Mouse (Mus musculus): ENCODE measurements at regions not wholly inside any gene's neighbourhood (a gene's known extent, or its start where the extent isn't known, plus 50 kb on each side); places are given as distances from the start of the nearest gene placed in this dataset.
A peak's percentile ranks its signal among the peaks of the same experiment; 100 is the strongest.

DNA sequence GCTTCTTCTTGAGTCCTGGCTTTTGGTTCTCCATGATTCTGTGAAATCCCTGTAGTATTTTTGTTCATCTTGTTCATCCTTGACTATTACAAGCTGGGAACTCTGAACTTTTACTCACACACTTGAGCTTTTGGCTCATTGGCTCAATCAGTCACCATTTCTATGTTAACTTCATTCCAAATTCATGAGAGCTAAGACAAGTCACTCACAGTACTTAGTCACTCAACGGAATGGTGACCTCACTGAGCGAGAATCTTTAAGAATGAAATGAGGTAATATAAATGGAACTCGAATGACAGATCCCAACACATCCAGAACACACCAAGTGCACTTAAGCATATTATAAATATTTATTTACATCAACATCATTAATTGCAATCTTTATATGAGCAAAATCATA, 331.2 kb downstream of the Btg1 start:
- no peak overlapping the region for H3K4me3 ChIP-seq
- ATAC-seq (ENCODE audit: low FRiP score, low read depth) = no peak
- no peak overlapping the region for H3K27ac ChIP-seq
- H3K27me3 ChIP-seq = no peaks in the 10 kb centered on the region
- H3K9ac ChIP-seq = no peak overlapping the region
- H3K9me3 ChIP-seq = no peaks in the 10 kb centered on the region
- H3K4me2 ChIP-seq (replicated peaks) = no peak overlapping the region
- WGBS = 90% methylated on average over 3 of the region's 3 CpGs
- no peaks in the 10 kb centered on the region for H3K4me1 ChIP-seq
- H3K36me3 ChIP-seq = no peaks in the 10 kb centered on the region

GRCm38 (mm10) chr10:96948871-96949270, 332.1 kb downstream of the Btg1 start:
- Histone ChIP-seq H3K9me3 (no peaks in the 10 kb centered on the region), H3K4me2 (replicated peaks) (no peak overlapping the region), H3K27ac (no peak overlapping the region), H3K27me3 (no peaks in the 10 kb centered on the region), H3K9ac (no peak overlapping the region), H3K4me1 (no peaks in the 10 kb centered on the region), H3K4me3 (no peak overlapping the region), H3K36me3 (no peaks in the 10 kb centered on the region)
- WGBS = 70% methylated on average over 2 of the region's 2 CpGs
- ATAC-seq (ENCODE audit: low FRiP score, low read depth) = no peak

DNA sequence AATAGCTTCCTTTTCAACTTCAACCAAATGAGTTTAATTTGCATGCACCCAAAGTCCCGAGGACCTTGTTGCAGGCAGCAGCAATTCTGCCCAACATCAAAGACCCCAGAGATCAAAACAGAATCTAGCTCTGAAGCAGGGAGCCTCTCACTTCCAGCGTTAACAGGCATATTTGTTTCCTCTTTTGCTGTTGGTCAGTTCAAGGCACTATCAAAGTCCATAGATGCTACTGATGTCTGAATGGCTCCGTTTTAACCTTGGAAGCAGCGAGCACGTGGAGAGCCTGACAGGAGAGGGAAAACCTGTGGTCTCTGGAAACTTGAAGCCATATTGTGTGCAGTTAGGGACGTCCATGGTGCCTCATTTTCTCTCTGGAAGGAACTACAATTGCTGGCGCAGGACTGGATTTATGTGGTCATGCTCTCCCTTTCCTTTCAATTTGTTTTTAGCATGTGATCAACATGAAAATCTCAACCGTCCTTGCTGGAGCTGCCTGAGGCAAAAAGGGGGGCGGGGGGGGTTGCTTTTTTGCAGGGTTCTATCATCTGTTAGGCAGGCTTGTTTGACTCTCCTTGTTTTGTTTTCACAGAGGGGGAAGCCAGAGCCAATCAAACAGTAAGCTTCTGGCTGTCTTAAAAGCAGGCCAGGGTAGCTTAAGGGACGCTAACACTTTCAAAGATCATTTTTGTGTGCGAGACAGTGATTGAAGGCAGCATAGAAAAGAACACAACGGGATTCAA, 338.4 kb downstream of the Btg1 start:
- Histone ChIP-seq H3K27me3 (no peaks in the 10 kb centered on the region), H3K4me3 (no peak overlapping the region), H3K27ac (no peak overlapping the region), H3K4me1 (peaks cover 26% of the 10 kb centered on the region), H3K9me3 (no peaks in the 10 kb centered on the region), H3K4me2 (replicated peaks) (peak overlapping the region; percentile 37), H3K36me3 (no peaks in the 10 kb centered on the region), H3K9ac (no peak overlapping the region)
- ATAC-seq (ENCODE audit: low FRiP score, low read depth) = no peak; the same call in 1 of the 2 replicates
- 15% methylated on average over 12 of the region's 12 CpGs for WGBS

DNA sequence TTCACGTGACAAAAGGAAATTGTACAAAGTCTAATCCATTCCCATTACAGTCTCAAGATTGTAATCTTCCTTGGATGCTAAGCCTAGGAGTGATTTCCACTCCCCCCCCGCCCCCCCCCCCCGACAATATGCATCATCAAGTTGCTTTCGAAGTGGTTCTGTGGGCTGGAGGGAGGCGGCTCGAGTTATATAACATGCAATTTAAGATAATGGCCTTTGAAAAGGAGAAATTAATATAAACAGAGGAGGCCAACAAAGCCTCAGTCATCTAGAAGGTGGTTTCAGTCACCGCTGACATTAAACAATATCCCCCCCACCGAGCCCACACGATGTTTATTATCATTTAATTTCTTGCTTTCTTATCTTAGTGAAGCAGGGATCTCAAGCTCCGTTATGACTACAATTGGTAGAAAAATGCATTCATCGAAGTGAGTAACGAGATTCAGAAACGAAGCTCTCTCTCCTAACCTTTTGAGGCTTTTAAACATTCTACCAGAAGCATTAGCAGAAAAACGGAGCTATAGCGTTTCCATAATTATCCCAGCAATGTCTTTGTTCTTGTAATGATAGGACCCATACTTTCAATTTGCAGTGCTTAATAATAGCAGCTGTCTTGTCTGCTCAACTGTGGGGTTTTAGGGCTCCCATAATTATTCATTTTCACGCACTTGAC, 339.1 kb downstream of the Btg1 start:
- peaks cover 26% of the 10 kb centered on the region for H3K4me1 ChIP-seq
- ATAC-seq (ENCODE audit: low FRiP score, low read depth) = no peak
- H3K4me3 ChIP-seq = no peak overlapping the region
- 26% methylated on average over 16 of the region's 16 CpGs for WGBS
- no peak overlapping the region for H3K9ac ChIP-seq
- H3K27ac ChIP-seq = no peak overlapping the region
- H3K4me2 ChIP-seq (replicated peaks) = peak overlapping the region; percentile 37
- no peaks in the 10 kb centered on the region for H3K9me3 ChIP-seq
- H3K27me3 ChIP-seq = no peaks in the 10 kb centered on the region
- H3K36me3 ChIP-seq = no peaks in the 10 kb centered on the region

- no peaks in the 10 kb centered on the region for H3K27me3 ChIP-seq
- no peak overlapping the region for H3K4me2 ChIP-seq (replicated peaks)
- WGBS = 56% methylated on average over 5 of the region's 5 CpGs
- H3K4me1 ChIP-seq = peaks cover 26% of the 10 kb centered on the region
- no peaks in the 10 kb centered on the region for H3K36me3 ChIP-seq
- no peak overlapping the region for H3K27ac ChIP-seq
- no peak overlapping the region for H3K9ac ChIP-seq
- H3K9me3 ChIP-seq = no peaks in the 10 kb centered on the region
- no peak overlapping the region for H3K4me3 ChIP-seq
- no peak for ATAC-seq (ENCODE audit: low FRiP score, low read depth)
These were observed 339.6 kb downstream of the Btg1 start for GRCm38 (mm10) chr10:96956449-96956834.

DNA sequence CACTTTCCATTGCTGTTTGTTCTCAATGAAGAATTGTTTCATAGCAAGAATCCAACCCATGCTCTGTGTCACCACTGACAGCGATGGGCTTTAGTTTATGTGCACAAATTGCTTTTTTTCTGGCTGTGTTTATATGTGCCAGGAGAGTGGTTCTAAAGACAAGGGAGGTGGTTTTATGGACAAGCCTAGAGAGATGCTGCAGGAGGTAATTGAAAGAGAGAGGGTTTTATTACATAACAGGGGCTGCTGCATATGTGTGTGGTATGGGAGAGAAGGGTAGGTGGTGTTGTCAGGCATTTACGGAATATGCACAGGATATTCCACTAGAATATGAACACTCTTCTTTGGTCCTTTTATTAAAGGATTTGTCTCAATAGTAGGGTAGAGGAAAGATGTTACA, 340.2 kb downstream of the Btg1 start:
- no peaks in the 10 kb centered on the region for H3K36me3 ChIP-seq
- H3K9ac ChIP-seq = no peak overlapping the region
- no peaks in the 10 kb centered on the region for H3K9me3 ChIP-seq
- ATAC-seq (ENCODE audit: low FRiP score, low read depth) = no peak
- no peak overlapping the region for H3K4me2 ChIP-seq (replicated peaks)
- 50% methylated on average over 2 of the region's 2 CpGs for WGBS
- no peak overlapping the region for H3K4me3 ChIP-seq
- H3K27me3 ChIP-seq = no peaks in the 10 kb centered on the region
- H3K4me1 ChIP-seq = peaks cover 26% of the 10 kb centered on the region
- H3K27ac ChIP-seq = no peak overlapping the region

DNA sequence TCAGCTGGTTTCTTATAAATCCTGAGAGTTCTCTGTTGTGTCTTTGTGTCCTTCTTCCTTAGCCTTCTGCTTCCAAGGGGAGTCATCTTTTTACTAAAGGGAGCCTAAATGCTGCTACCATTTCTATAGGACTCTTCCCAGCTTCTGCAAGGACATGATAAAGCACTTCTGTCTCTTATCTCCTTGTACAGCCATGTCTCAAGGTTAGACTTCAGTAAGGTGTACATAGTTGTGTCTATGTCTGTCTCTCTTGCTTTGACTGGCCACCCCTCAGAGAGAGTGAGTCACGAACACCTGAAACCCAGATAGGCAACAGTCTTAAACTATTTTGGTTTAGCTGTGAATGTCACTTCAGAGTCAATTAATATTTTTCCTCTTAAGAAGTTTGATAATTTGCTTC, 353.0 kb downstream of the Btg1 start:
- no peak overlapping the region for H3K27ac ChIP-seq
- H3K36me3 ChIP-seq = no peaks in the 10 kb centered on the region
- H3K9me3 ChIP-seq = no peaks in the 10 kb centered on the region
- no peak for ATAC-seq (ENCODE audit: low FRiP score, low read depth)
- H3K27me3 ChIP-seq = no peaks in the 10 kb centered on the region
- no peak overlapping the region for H3K4me3 ChIP-seq
- H3K4me1 ChIP-seq = no peaks in the 10 kb centered on the region
- H3K9ac ChIP-seq = no peak overlapping the region
- H3K4me2 ChIP-seq (replicated peaks) = no peak overlapping the region
- WGBS = 95% methylated on average over 1 of the region's 1 CpGs

DNA sequence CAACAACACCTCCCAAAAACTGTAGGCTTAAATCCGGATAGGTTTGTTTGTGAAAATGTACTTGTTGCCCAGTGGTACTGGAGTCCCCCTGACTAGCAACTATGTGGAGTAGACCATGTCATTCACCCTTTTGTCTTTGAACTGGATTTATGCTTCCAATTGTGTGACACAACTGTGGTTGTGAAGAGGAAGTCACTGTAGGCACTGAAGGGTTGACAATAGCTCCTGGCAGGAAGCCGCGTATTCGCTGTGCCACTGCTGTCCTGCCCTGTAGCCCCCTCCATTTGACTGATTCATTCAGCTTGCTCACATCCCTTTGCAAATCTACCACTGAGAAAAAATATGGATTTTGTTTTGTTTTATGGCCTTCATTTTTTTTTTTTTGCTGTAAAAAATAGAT, 353.9 kb downstream of the Btg1 start:
- H3K9ac ChIP-seq = no peak overlapping the region
- H3K9me3 ChIP-seq = no peaks in the 10 kb centered on the region
- H3K4me3 ChIP-seq = no peak overlapping the region
- H3K27ac ChIP-seq = no peak overlapping the region
- WGBS = 91% methylated on average over 4 of the region's 4 CpGs
- H3K27me3 ChIP-seq = no peaks in the 10 kb centered on the region
- H3K4me2 ChIP-seq (replicated peaks) = no peak overlapping the region
- ATAC-seq (ENCODE audit: low FRiP score, low read depth) = no peak
- no peaks in the 10 kb centered on the region for H3K4me1 ChIP-seq
- H3K36me3 ChIP-seq = no peaks in the 10 kb centered on the region

DNA sequence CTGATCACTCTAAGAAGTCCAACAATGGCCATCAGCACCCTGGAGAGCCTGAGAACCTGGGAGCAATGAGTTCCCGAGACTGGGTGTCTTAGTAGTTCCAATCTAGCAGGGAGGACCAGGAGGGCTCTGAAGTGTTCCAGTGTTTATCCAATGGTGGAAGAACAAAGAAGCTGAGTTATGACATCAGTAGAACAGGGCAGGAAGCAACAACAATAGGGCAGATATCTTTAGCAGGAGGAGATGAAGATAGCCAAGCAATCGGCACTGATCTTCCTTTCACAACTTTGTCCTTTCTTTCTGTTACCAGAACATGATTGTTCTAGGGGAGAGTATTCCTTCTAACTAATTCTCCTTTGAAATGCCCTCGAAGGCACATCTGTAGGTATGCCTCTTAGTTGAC, 355.0 kb downstream of the Btg1 start:
- Histone ChIP-seq H3K27me3 (no peaks in the 10 kb centered on the region), H3K4me3 (no peak overlapping the region), H3K36me3 (no peaks in the 10 kb centered on the region), H3K27ac (no peak overlapping the region), H3K9me3 (no peaks in the 10 kb centered on the region), H3K4me2 (replicated peaks) (no peak overlapping the region), H3K4me1 (no peaks in the 10 kb centered on the region), H3K9ac (no peak overlapping the region)
- WGBS = 83% methylated on average over 3 of the region's 3 CpGs
- no peak for ATAC-seq (ENCODE audit: low FRiP score, low read depth)

- H3K4me1 ChIP-seq = no peaks in the 10 kb centered on the region
- H3K9ac ChIP-seq = no peak overlapping the region
- no peak overlapping the region for H3K4me3 ChIP-seq
- H3K4me2 ChIP-seq (replicated peaks) = no peak overlapping the region
- H3K27ac ChIP-seq = no peak overlapping the region
- no peaks in the 10 kb centered on the region for H3K36me3 ChIP-seq
- no peak for ATAC-seq (ENCODE audit: low FRiP score, low read depth)
- H3K27me3 ChIP-seq = no peaks in the 10 kb centered on the region
- no peaks in the 10 kb centered on the region for H3K9me3 ChIP-seq
- WGBS = 43% methylated on average over 2 of the region's 2 CpGs
These were observed 357.6 kb downstream of the Btg1 start for GRCm38 (mm10) chr10:96974326-96974977.

- no peak overlapping the region for H3K4me2 ChIP-seq (replicated peaks)
These were observed 359.9 kb downstream of the Btg1 start for GRCm38 (mm10) chr10:96976691-96977090.

DNA sequence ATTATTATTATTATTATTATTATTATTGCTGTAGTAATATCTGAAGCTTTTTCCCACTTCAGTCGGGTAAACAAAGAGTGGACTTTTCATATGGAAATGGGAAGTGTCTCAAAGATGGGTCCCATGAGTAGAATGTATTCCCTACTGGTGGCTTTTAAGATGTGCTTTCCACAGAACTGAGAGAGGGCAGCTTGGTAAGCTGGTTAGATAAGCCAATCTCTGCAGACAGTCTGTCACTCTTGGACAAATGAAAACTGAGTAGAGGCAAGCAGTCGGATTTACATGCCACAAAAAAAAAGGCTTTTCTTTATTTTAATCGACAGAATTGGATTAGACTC, 363.7 kb downstream of the Btg1 start:
- Histone ChIP-seq H3K27ac (no peak overlapping the region), H3K36me3 (no peaks in the 10 kb centered on the region), H3K4me3 (no peak overlapping the region), H3K9ac (no peak overlapping the region), H3K4me1 (peaks cover 9% of the 10 kb centered on the region), H3K4me2 (replicated peaks) (no peak overlapping the region), H3K9me3 (no peaks in the 10 kb centered on the region), H3K27me3 (no peaks in the 10 kb centered on the region)
- ATAC-seq (ENCODE audit: low FRiP score, low read depth) = no peak
- WGBS = 79% methylated on average over 3 of the region's 3 CpGs

More at GRCm38 (mm10) chr10:96976691-96977090, 359.9 kb downstream of the Btg1 start:
- Histone ChIP-seq H3K9ac (no peak overlapping the region), H3K4me3 (no peak overlapping the region), H3K36me3 (no peaks in the 10 kb centered on the region), H3K27me3 (no peaks in the 10 kb centered on the region), H3K4me1 (peaks cover 9% of the 10 kb centered on the region), H3K9me3 (no peaks in the 10 kb centered on the region), H3K27ac (no peak overlapping the region)
- ATAC-seq (ENCODE audit: low FRiP score, low read depth) = no peak
